Mouse (Mus musculus) urinary bladder, postnatal 4 days (tissue): Measurements from ENCODE around the gene Hmgxb4.

Source experiments
- DNase-seq, 2 experiments: peaks; one replicate each; pipeline ENCODE4 v3.0.0; 2021 to 2022; ENCODE audit warnings: low spot score in 2 of 2

The Hmgxb4 gene

GRCm38 (mm10) chr8:75018274-75018972 lies 25.3 kb downstream of the Hmgxb4 start:
- no peak for DNase-seq

- DNase-seq, result no peak
These were observed 30.6 kb downstream of the Hmgxb4 start for GRCm38 (mm10) chr8:75023660-75024316.

GRCm38 (mm10) chr8:75025809-75026208 lies 32.7 kb downstream of the Hmgxb4 start:
- no peak for DNase-seq

- DNase-seq, result no peak
These were observed 37.4 kb downstream of the Hmgxb4 start for GRCm38 (mm10) chr8:75030453-75031024.

- no peak for DNase-seq
These were observed 39.8 kb downstream of the Hmgxb4 start for GRCm38 (mm10) chr8:75032961-75033360.

- peak; percentile 97 for DNase-seq
These were observed 40.5 kb downstream of the Hmgxb4 start, which contains the start of gene Tom1 for GRCm38 (mm10) chr8:75033511-75034243. Tom1 (plus strand) TSS chr8:75033705.

GRCm38 (mm10) chr8:75034285-75034684 lies 41.1 kb downstream of the Hmgxb4 start:
- no peak for DNase-seq

- DNase-seq, result no peak
These were observed 42.5 kb downstream of the Hmgxb4 start for GRCm38 (mm10) chr8:75035640-75036039.

GRCm38 (mm10) chr8:75038497-75038896 lies 45.3 kb downstream of the Hmgxb4 start:
- DNase-seq, result no peak

GRCm38 (mm10) chr8:75039754-75040153 lies 46.6 kb downstream of the Hmgxb4 start:
- no peak for DNase-seq

GRCm38 (mm10) chr8:75042171-75042570 lies 49.0 kb downstream of the Hmgxb4 start:
- DNase-seq, result no peak

- no peak for DNase-seq
These were observed 49.8 kb downstream of the Hmgxb4 start for GRCm38 (mm10) chr8:75042974-75043373.

GRCm38 (mm10) chr8:75046303-75046702 lies 53.1 kb downstream of the Hmgxb4 start:
- no peak for DNase-seq

- no peak for DNase-seq
These were observed 54.6 kb downstream of the Hmgxb4 start for GRCm38 (mm10) chr8:75047784-75048183.

- no peak for DNase-seq
These were observed 60.2 kb downstream of the Hmgxb4 start for GRCm38 (mm10) chr8:75053342-75053741.

GRCm38 (mm10) chr8:75055673-75056072 lies 62.5 kb downstream of the Hmgxb4 start:
- DNase-seq, result no peak

- no peak for DNase-seq
These were observed 66.9 kb downstream of the Hmgxb4 start for GRCm38 (mm10) chr8:75060022-75060421.

GRCm38 (mm10) chr8:75060815-75061214 lies 67.7 kb downstream of the Hmgxb4 start:
- DNase-seq, result no peak

- DNase-seq, result no peak
These were observed 70.1 kb downstream of the Hmgxb4 start for GRCm38 (mm10) chr8:75063290-75063689.

- no peak for DNase-seq
These were observed 71.6 kb downstream of the Hmgxb4 start for GRCm38 (mm10) chr8:75064790-75065189.

- no peak for DNase-seq
These were observed 74.1 kb downstream of the Hmgxb4 start for GRCm38 (mm10) chr8:75067287-75067686.

- no peak for DNase-seq
These were observed 77.1 kb downstream of the Hmgxb4 start for GRCm38 (mm10) chr8:75070297-75070696.
